Mouse (Mus musculus): ENCODE measurements around the gene Kcnab1. TPM values are rescaled to one million over a fixed set of nuclear protein-coding genes. Genes with fewer than 3 reads are reported as not detected.

The Kcnab1 gene
- polyA plus RNA-seq, 1 experiment from 2014 or later: 1.6 TPM

GRCm38 (mm10) chr3:65145152-65145551 lies 36.0 kb downstream of the Kcnab1 start:
- TF ChIP-seq CTCF (IDR thresholded peaks at IDR 0.05; ENCODE audit: low read depth): no peak
- Histone ChIP-seq H3K27ac (ENCODE audit: low read depth, low read length) (no peak overlapping the region), H3K36me3 (ENCODE audit: control insufficient read depth, insufficient read depth) (no peaks in the 10 kb centered on the region), H3K9ac (ENCODE audit: low read depth, low read length) (no peak overlapping the region), H3K4me1 (replicated peaks; ENCODE audit: control insufficient read depth, insufficient read depth, low read length) (no peaks in the 10 kb centered on the region), H3K4me3 (ENCODE audit: low read depth, low read length) (no peak overlapping the region), H3K9me3 (ENCODE audit: control insufficient read depth) (no peaks in the 10 kb centered on the region), H3K27me3 (replicated peaks; ENCODE audit: control insufficient read depth, insufficient read depth, low read length) (no peaks in the 10 kb centered on the region), H3K4me2 (replicated peaks; ENCODE audit: low read depth) (no peak overlapping the region)
- WGBS: 70% methylated on average over 5 of the region's 5 CpGs
- ATAC-seq: no peak

DNA sequence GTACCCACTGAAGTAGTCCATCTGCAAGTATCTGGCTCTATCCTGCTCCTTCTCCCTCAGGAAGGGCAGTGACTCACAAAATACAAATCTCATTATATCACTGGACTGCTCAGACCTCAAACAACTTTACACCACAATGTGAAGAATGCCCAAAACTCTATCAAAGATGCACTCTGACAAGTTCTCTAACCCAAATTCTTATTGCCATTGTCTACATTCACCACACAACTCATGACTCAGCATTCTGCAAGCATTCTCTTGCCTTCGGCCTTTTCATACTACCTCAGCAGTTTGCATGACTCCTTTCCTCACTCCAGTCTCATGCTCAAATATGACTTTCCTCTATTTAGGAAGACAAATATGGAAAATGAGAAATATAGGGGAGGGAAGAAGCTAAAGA lies 42.6 kb downstream of the Kcnab1 start:
- 77% methylated on average over 1 of the region's 1 CpGs for WGBS
- no peak for ATAC-seq
- Histone ChIP-seq H3K4me1 (replicated peaks; ENCODE audit: control insufficient read depth, insufficient read depth, low read length) (no peaks in the 10 kb centered on the region), H3K4me2 (replicated peaks; ENCODE audit: low read depth) (no peak overlapping the region), H3K9ac (ENCODE audit: low read depth, low read length) (no peak overlapping the region), H3K27ac (ENCODE audit: low read depth, low read length) (no peak overlapping the region), H3K36me3 (ENCODE audit: control insufficient read depth, insufficient read depth) (no peaks in the 10 kb centered on the region), H3K27me3 (replicated peaks; ENCODE audit: control insufficient read depth, insufficient read depth, low read length) (no peaks in the 10 kb centered on the region), H3K9me3 (ENCODE audit: control insufficient read depth) (no peaks in the 10 kb centered on the region), H3K4me3 (ENCODE audit: low read depth, low read length) (no peak overlapping the region)
- TF ChIP-seq CTCF (IDR thresholded peaks at IDR 0.05; ENCODE audit: low read depth): no peak

DNA sequence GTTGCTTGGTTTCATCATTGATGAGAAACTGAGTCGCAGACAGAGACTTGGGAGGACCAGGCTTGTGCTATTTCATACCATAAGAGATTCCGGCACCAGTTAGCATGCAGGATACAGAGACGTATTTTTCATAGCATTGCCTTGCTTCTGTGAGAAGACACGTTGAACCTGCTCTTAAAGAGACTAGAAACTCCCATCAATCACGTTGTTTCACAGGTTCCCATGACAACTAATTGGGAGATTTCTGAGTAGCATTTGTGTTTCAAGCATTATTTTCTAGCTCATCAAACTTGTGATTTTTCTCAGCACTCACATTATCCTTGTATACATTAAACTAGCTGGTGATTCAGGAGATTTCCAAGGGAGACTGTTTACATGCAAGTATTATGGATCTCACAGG lies 63.8 kb downstream of the Kcnab1 start:
- no peaks in the 10 kb centered on the region for H3K27me3 ChIP-seq (replicated peaks; ENCODE audit: control insufficient read depth, insufficient read depth, low read length)
- H3K9me3 ChIP-seq (ENCODE audit: control insufficient read depth): no peaks in the 10 kb centered on the region
- TF ChIP-seq CTCF (IDR thresholded peaks at IDR 0.05; ENCODE audit: low read depth): no peak
- H3K36me3 ChIP-seq (ENCODE audit: control insufficient read depth, insufficient read depth): no peaks in the 10 kb centered on the region
- 75% methylated on average over 5 of the region's 5 CpGs for WGBS
- H3K27ac ChIP-seq (ENCODE audit: low read depth, low read length): no peak overlapping the region
- no peak overlapping the region for H3K4me2 ChIP-seq (replicated peaks; ENCODE audit: low read depth)
- no peaks in the 10 kb centered on the region for H3K4me1 ChIP-seq (replicated peaks; ENCODE audit: control insufficient read depth, insufficient read depth, low read length)
- H3K9ac ChIP-seq (ENCODE audit: low read depth, low read length): no peak overlapping the region
- ATAC-seq: no peak
- H3K4me3 ChIP-seq (ENCODE audit: low read depth, low read length): no peak overlapping the region

GRCm38 (mm10) chr3:65174564-65174963 lies 65.4 kb downstream of the Kcnab1 start:
- H3K36me3 ChIP-seq (ENCODE audit: control insufficient read depth, insufficient read depth): no peaks in the 10 kb centered on the region
- no peaks in the 10 kb centered on the region for H3K4me1 ChIP-seq (replicated peaks; ENCODE audit: control insufficient read depth, insufficient read depth, low read length)
- no peaks in the 10 kb centered on the region for H3K27me3 ChIP-seq (replicated peaks; ENCODE audit: control insufficient read depth, insufficient read depth, low read length)
- no peaks in the 10 kb centered on the region for H3K9me3 ChIP-seq (ENCODE audit: control insufficient read depth)
- H3K4me3 ChIP-seq (ENCODE audit: low read depth, low read length): no peak overlapping the region
- no peak overlapping the region for H3K27ac ChIP-seq (ENCODE audit: low read depth, low read length)
- WGBS: 81% methylated on average over 12 of the region's 12 CpGs
- TF ChIP-seq CTCF (IDR thresholded peaks at IDR 0.05; ENCODE audit: low read depth): no peak
- no peak overlapping the region for H3K9ac ChIP-seq (ENCODE audit: low read depth, low read length)
- no peak overlapping the region for H3K4me2 ChIP-seq (replicated peaks; ENCODE audit: low read depth)
- ATAC-seq: no peak

DNA sequence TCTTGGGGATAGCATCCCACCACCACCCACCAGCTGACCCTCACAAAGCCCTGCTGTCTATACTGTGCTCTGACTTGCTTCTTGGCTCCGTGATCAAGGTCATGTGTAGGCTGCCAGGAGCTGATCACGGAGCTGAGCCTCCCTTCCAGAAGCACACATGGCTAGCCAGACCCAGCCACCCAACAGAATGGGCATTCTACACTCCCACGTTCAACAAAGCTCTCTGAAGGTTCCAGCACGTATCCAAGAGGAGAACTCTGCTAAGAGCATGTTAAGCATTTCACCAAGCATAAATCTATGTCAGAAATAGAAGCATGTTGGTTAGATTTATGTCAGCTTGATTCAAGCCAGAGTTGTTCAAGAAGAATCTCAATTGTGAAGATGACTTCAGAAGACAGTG lies 66.6 kb downstream of the Kcnab1 start:
- Histone ChIP-seq H3K9me3 (ENCODE audit: control insufficient read depth) (no peaks in the 10 kb centered on the region), H3K27ac (ENCODE audit: low read depth, low read length) (no peak overlapping the region), H3K4me1 (replicated peaks; ENCODE audit: control insufficient read depth, insufficient read depth, low read length) (no peaks in the 10 kb centered on the region), H3K27me3 (replicated peaks; ENCODE audit: control insufficient read depth, insufficient read depth, low read length) (no peaks in the 10 kb centered on the region), H3K4me3 (ENCODE audit: low read depth, low read length) (no peak overlapping the region), H3K9ac (ENCODE audit: low read depth, low read length) (no peak overlapping the region), H3K36me3 (ENCODE audit: control insufficient read depth, insufficient read depth) (no peaks in the 10 kb centered on the region), H3K4me2 (replicated peaks; ENCODE audit: low read depth) (no peak overlapping the region)
- TF ChIP-seq CTCF (IDR thresholded peaks at IDR 0.05; ENCODE audit: low read depth): no peak
- WGBS: 81% methylated on average over 4 of the region's 4 CpGs
- ATAC-seq: no peak

DNA sequence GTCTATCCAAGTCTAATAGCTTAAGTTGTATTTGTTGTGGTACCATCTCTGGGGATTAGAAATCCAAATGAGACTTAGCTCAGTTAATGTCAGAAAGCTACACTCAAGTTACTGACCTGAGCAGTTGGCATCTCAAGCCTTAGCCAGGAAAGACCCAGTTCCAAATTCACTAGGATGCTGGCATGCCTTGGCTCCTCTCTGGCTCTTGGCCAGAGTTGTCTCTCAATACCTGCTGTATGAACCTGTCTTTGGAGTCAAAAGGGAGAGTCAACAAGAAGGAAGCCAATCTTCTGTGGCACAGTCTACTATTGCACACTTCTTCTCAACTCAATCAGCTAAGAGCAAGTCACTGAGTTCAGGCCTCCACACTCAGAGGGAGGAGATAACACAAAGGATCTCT lies 67.7 kb downstream of the Kcnab1 start:
- ATAC-seq: no peak
- Histone ChIP-seq H3K27me3 (replicated peaks; ENCODE audit: control insufficient read depth, insufficient read depth, low read length) (no peaks in the 10 kb centered on the region), H3K4me3 (ENCODE audit: low read depth, low read length) (no peak overlapping the region), H3K4me2 (replicated peaks; ENCODE audit: low read depth) (no peak overlapping the region), H3K9me3 (ENCODE audit: control insufficient read depth) (no peaks in the 10 kb centered on the region), H3K4me1 (replicated peaks; ENCODE audit: control insufficient read depth, insufficient read depth, low read length) (no peaks in the 10 kb centered on the region), H3K27ac (ENCODE audit: low read depth, low read length) (no peak overlapping the region), H3K9ac (ENCODE audit: low read depth, low read length) (no peak overlapping the region), H3K36me3 (ENCODE audit: control insufficient read depth, insufficient read depth) (no peaks in the 10 kb centered on the region)
- no peak for TF ChIP-seq CTCF (IDR thresholded peaks at IDR 0.05; ENCODE audit: low read depth)

All from intestine, postnatal 0 days (tissue).